Mouse (Mus musculus) spleen, adult 2 months (tissue): ENCODE data around the gene Olfr93. TPM values are rescaled to one million over a fixed set of nuclear protein-coding genes. Genes with fewer than 3 reads are reported as not detected.
"Not testable (repeated sequence)": the region's sequence is repeated elsewhere in the genome, so short reads cannot be mapped to it uniquely, and the experiment has no call there.

ENCODE experiments used
- DNase-seq, 2 experiments: peaks; one replicate each; pipeline versions ENCODE4 v3.0.0 to v3.0.0-alpha.2; 2012 to 2021; ENCODE audit warnings: low spot score in 2 of 2, low read depth in 1 of 2
- H3K27ac ChIP-seq: fragments of 200-500 bp; 2 replicates; pipeline ENCODE4 v1.5.1; 2012; ENCODE audit warnings: low read length, inconsistent platforms; ENCODE audit not compliant: insufficient read depth
- H3K27me3 ChIP-seq: fragments of 200-500 bp; 2 replicates; pipeline ENCODE4 v1.6.1; 2012; ENCODE audit warnings: mild to moderate bottlenecking, moderate library complexity, low read length, inconsistent platforms; ENCODE audit not compliant: control insufficient read depth, insufficient read depth
- H3K36me3 ChIP-seq: fragments of 200-500 bp; 2 replicates; pipeline ENCODE4 v1.6.1; 2012; ENCODE audit warnings: mild to moderate bottlenecking, low read length, inconsistent platforms; ENCODE audit not compliant: control insufficient read depth, insufficient read depth
- H3K4me1 ChIP-seq: fragments of 200-500 bp; 2 replicates; pipeline ENCODE4 v1.6.1; 2011; ENCODE audit warnings: inconsistent platforms; ENCODE audit not compliant: control insufficient read depth, insufficient read depth, insufficient read length
- H3K4me3 ChIP-seq: fragments of 200-500 bp; 2 replicates; pipeline ENCODE4 v1.5.1; 2011; ENCODE audit warnings: mild to moderate bottlenecking, inconsistent platforms; ENCODE audit not compliant: insufficient read depth, insufficient read length; ENCODE audit errors: extremely low read depth
- CTCF ChIP-seq: fragments of 200-500 bp; IDR thresholded peaks from 2 replicates; pipeline ENCODE4 v1.5.1; 2011; ENCODE audit warnings: mild to moderate bottlenecking, inconsistent platforms; ENCODE audit not compliant: insufficient read depth, insufficient read length, insufficient replicate concordance; ENCODE audit errors: extremely low read depth
- POLR2A ChIP-seq: fragments of 200-500 bp; IDR thresholded peaks from 2 replicates; pipeline ENCODE4 v1.6.1; 2011; ENCODE audit warnings: low read depth, low read length, inconsistent platforms
- WGBS: fragments of 180-500 bp; shearing (Covaris S2); methylation state at CpG from one replicate; pipeline ENCODE4 v1.1.7; 2018; 5-methylcytosine and 5-hydroxymethylcytosine counted together
- polyA plus RNA-seq: library from polyadenylated mRNA; depleted of rRNA; stranded (reverse); fragments of >200 nt; gene quantifications from 2 replicates; pipeline ENCODE4 v1.2.3, GENCODE M21; 2012

Gene Olfr93
- polyA plus RNA-seq, 1 experiment: not detected

- Histone ChIP-seq H3K27me3 (peaks cover 4% of the 10 kb centered on the region), H3K4me1 (no peaks in the 10 kb centered on the region), H3K4me3 (no peak within 1 kb of the TSS), H3K27ac (no peak within 1 kb of the TSS), H3K36me3 (no peaks in the 10 kb centered on the region)
- TF ChIP-seq CTCF (no peak), POLR2A (no peak)
- DNase-seq: no peak
- WGBS: 85% methylated on average over 2 of the region's 2 CpGs
These were observed 32.4 kb upstream of the Olfr93 start, which contains the start of gene Ubd for GRCm38 (mm10) chr17:37193656-37194055. Gene Ubd (plus strand): TSS chr17:37193892.

- H3K27ac ChIP-seq: no peak overlapping the region
- TF ChIP-seq POLR2A: no peak
- no peak for TF ChIP-seq CTCF
These were observed 31.7 kb upstream of the Olfr93 start for GRCm38 (mm10) chr17:37193032-37193431.

GRCm38 (mm10) chr17:37190711-37191110 lies 29.4 kb upstream of the Olfr93 start:
- no peaks in the 10 kb centered on the region for H3K36me3 ChIP-seq
- TF ChIP-seq POLR2A: no peak
- no peak for TF ChIP-seq CTCF
- H3K4me3 ChIP-seq: no peak overlapping the region
- no peaks in the 10 kb centered on the region for H3K4me1 ChIP-seq
- no peak for DNase-seq
- H3K27me3 ChIP-seq: no peaks in the 10 kb centered on the region
- WGBS: 77% methylated on average over 2 of the region's 2 CpGs
- H3K27ac ChIP-seq: no peak overlapping the region

More at GRCm38 (mm10) chr17:37193032-37193431, 31.7 kb upstream of the Olfr93 start:
- H3K27me3 ChIP-seq: peaks cover 4% of the 10 kb centered on the region
- H3K4me1 ChIP-seq: no peaks in the 10 kb centered on the region
- no peaks in the 10 kb centered on the region for H3K36me3 ChIP-seq
- H3K4me3 ChIP-seq: no peak overlapping the region
- DNase-seq: no peak

- no peak overlapping the region for H3K4me3 ChIP-seq
- TF ChIP-seq CTCF (no peak), POLR2A (no peak)
- no peaks in the 10 kb centered on the region for H3K4me1 ChIP-seq
- H3K27me3 ChIP-seq: no peaks in the 10 kb centered on the region
- no peaks in the 10 kb centered on the region for H3K36me3 ChIP-seq
- H3K27ac ChIP-seq: no peak overlapping the region
- no peak for DNase-seq
- WGBS: 24% methylated on average over 6 of the region's 6 CpGs
These were observed 24.2 kb upstream of the Olfr93 start for GRCm38 (mm10) chr17:37185474-37185873.

- H3K4me3 ChIP-seq, DNase-seq, H3K27me3 ChIP-seq, H3K36me3 ChIP-seq, H3K27ac ChIP-seq, H3K4me1 ChIP-seq: not testable (repeated sequence)
- 30% methylated on average over 4 of the region's 4 CpGs for WGBS
These were observed 29.9 kb downstream of the Olfr93 start for GRCm38 (mm10) chr17:37131366-37131765.

GRCm38 (mm10) chr17:37119988-37120387 lies 41.3 kb downstream of the Olfr93 start, which contains the start of gene Olfr92:
Gene Olfr92 (minus strand): TSS chr17:37120088.
- Histone ChIP-seq H3K4me3 (no peak within 1 kb of the TSS), H3K27ac (no peak within 1 kb of the TSS), H3K4me1 (no peaks in the 10 kb centered on the region), H3K36me3 (no peaks in the 10 kb centered on the region), H3K27me3 (no peaks in the 10 kb centered on the region)
- 85% methylated on average over 2 of the region's 2 CpGs for WGBS
- TF ChIP-seq POLR2A (no peak), CTCF (no peak)
- no peak for DNase-seq

GRCm38 (mm10) chr17:37098178-37098577 lies 63.1 kb downstream of the Olfr93 start, which contains the start of gene Olfr91:
Gene Olfr91 (minus strand): TSS chr17:37098278.
- Histone ChIP-seq H3K27ac (no peak within 1 kb of the TSS), H3K27me3 (no peaks in the 10 kb centered on the region), H3K4me1 (no peaks in the 10 kb centered on the region), H3K36me3 (no peaks in the 10 kb centered on the region), H3K4me3 (no peak within 1 kb of the TSS)
- WGBS: 91% methylated on average over 1 of the region's 1 CpGs
- TF ChIP-seq CTCF (no peak), POLR2A (no peak)
- DNase-seq: no peak

- Histone ChIP-seq H3K27me3 (no peaks in the 10 kb centered on the region), H3K4me1 (no peaks in the 10 kb centered on the region), H3K36me3 (no peaks in the 10 kb centered on the region), H3K27ac (no peak overlapping the region), H3K4me3 (no peak overlapping the region)
- TF ChIP-seq CTCF (no peak), POLR2A (no peak)
- WGBS: 89% methylated on average over 5 of the region's 5 CpGs
- no peak for DNase-seq
These were observed 68.0 kb downstream of the Olfr93 start for GRCm38 (mm10) chr17:37093289-37093688.
